Mouse (Mus musculus) stomach, embryonic 14.5 days (tissue): Measurements from ENCODE around the gene Tcf7l2. TPM values are rescaled to one million over a fixed set of nuclear protein-coding genes. Genes with fewer than 3 reads are reported as not detected.
A peak's percentile ranks its signal among the peaks of the same experiment; 100 is the strongest.

Experiments used
- ATAC-seq: fragments of 200-750 bp; cut with Nextera tagmentation; 2 replicates; pipeline ENCODE4 v1.8.0; 2017; ENCODE audit warnings: low read depth, moderate TSS enrichment; ENCODE audit not compliant: insufficient number of reproducible peaks, insufficient read depth, low FRiP score
- H3K27ac ChIP-seq: fragments of 300-500 bp; sonication (generic); 2 replicates; pipeline ENCODE4 v1.5.1; 2014; ENCODE audit warnings: mild to moderate bottlenecking, low read length, moderate library complexity, mixed read lengths
- H3K27me3 ChIP-seq: fragments of 300-500 bp; sonication (generic); 2 replicates; pipeline ENCODE4 v1.6.1; 2014; ENCODE audit warnings: low read length, control low read depth, mixed read lengths; ENCODE audit not compliant: control insufficient read depth, insufficient read depth
- H3K36me3 ChIP-seq: fragments of 300-500 bp; sonication (generic); 2 replicates; pipeline ENCODE4 v1.6.1; 2014; ENCODE audit warnings: mild to moderate bottlenecking, control low read depth, low read length, moderate library complexity, mixed read lengths; ENCODE audit not compliant: control insufficient read depth, insufficient read depth
- H3K4me1 ChIP-seq: fragments of 300-500 bp; sonication (generic); 2 replicates; pipeline ENCODE4 v1.6.1; 2014; ENCODE audit warnings: low read length, control low read depth, mixed read lengths; ENCODE audit not compliant: control insufficient read depth, insufficient read depth
- H3K4me2 ChIP-seq: fragments of 300-500 bp; sonication (generic); replicated peaks from 2 replicates; pipeline ENCODE4 v1.6.1; 2014; ENCODE audit warnings: low read depth, low read length, control low read depth
- H3K4me3 ChIP-seq: fragments of 300-500 bp; sonication (generic); 2 replicates; pipeline ENCODE4 v1.5.1; 2014; ENCODE audit warnings: low read depth, low read length, control low read depth
- H3K9ac ChIP-seq: fragments of 300-500 bp; sonication (generic); replicated peaks from 2 replicates; pipeline ENCODE4 v1.6.1; 2014; ENCODE audit warnings: low read depth, mild to moderate bottlenecking, control low read depth, low read length, moderate library complexity, mixed read lengths
- H3K9me3 ChIP-seq: fragments of 300-500 bp; sonication (generic); 2 replicates; pipeline ENCODE4 v1.6.1; 2016; ENCODE audit warnings: low read depth, low read length, control low read depth; ENCODE audit not compliant: control insufficient read depth
- WGBS: fragments of 180-500 bp; shearing (Covaris S2); extraction: QIAGEN DNeasy Blood & Tissue Kit; methylation state at CpG from one replicate; pipeline ENCODE4 v1.1.7; 2014; 5-methylcytosine and 5-hydroxymethylcytosine counted together
- polyA plus RNA-seq: library from polyadenylated mRNA; unstranded; fragments of >200 nt; fragmentation: Nextera tagmentation; extraction: Ambion mirVana; gene quantifications from 2 replicates; pipeline ENCODE4 v1.2.1, GENCODE M21; 2014

Tcf7l2 gene
- polyA plus RNA-seq, 1 experiment from 2014 or later, result 151 TPM

GRCm38 (mm10) chr19:55736016-55736415 lies 5.6 kb upstream of the Tcf7l2 start:
- Histone ChIP-seq H3K27ac (no peak overlapping the region), H3K27me3 (no peaks in the 10 kb centered on the region), H3K4me1 (no peaks in the 10 kb centered on the region; the same call in 1 of the 2 replicates), H3K9me3 (no peaks in the 10 kb centered on the region), H3K4me3 (no peak overlapping the region), H3K9ac (no peak overlapping the region), H3K36me3 (no peaks in the 10 kb centered on the region), H3K4me2 (no peak overlapping the region)
- ATAC-seq, result no peak
- 56% methylated on average over 6 of the region's 6 CpGs for WGBS

GRCm38 (mm10) chr19:55739713-55740112 lies 1.9 kb upstream of the Tcf7l2 start:
- no peaks in the 10 kb centered on the region for H3K9me3 ChIP-seq

DNA sequence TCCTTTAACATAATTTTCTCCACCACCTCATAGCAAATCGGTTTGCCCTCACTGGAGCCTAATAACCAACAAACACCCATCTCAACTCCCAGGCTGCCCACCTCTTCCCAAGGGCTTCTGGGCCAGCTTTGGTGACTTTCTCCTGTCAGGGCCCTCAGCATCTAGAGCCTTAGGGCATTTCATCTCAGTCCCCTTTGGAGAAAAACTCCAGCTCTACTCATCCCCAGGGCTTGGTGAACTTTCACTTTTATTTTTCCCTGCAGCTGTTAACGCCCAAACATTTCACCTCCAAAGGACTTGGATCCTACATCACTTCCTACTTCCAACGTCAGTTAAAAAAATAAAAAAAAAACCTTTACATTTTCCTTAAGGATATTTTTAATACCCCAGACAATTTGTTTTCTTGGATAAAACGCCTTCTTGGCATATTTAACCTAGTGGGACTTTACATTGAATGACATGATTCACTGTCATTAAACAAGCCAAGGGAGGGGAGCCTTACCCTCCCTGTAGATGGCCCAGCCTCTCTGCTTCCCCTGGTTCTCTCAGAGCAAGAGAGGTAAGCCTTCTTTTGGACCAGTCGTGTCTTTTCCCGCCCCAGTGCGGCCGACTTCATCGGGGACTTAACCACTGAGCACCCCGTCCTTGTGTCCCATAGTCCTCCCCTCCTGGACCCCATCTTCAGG lies 724 bp upstream of the Tcf7l2 start:
- peak overlapping the region; percentile 93 for H3K4me3 ChIP-seq
- H3K27ac ChIP-seq, result peak overlapping the region; percentile 99
- H3K9ac ChIP-seq, result peak overlapping the region; percentile 18; the same call in 1 of the 2 replicates
- H3K4me2 ChIP-seq, result peak overlapping the region; percentile 44
- 5% methylated on average over 10 of the region's 10 CpGs for WGBS
- no peaks in the 10 kb centered on the region for H3K36me3 ChIP-seq
- H3K9me3 ChIP-seq, result no peaks in the 10 kb centered on the region
- no peaks in the 10 kb centered on the region for H3K27me3 ChIP-seq
- no peak; the same call in 1 of the 2 replicates for ATAC-seq
- peaks cover 11% of the 10 kb centered on the region for H3K4me1 ChIP-seq

More at GRCm38 (mm10) chr19:55739713-55740112, 1.9 kb upstream of the Tcf7l2 start:
- Histone ChIP-seq H3K9ac (no peak overlapping the region), H3K4me2 (no peak overlapping the region), H3K4me1 (peaks cover 1% of the 10 kb centered on the region), H3K27ac (no peak overlapping the region), H3K27me3 (no peaks in the 10 kb centered on the region), H3K36me3 (no peaks in the 10 kb centered on the region), H3K4me3 (no peak overlapping the region)
- WGBS, result 34% methylated on average over 4 of the region's 4 CpGs
- ATAC-seq, result no peak

DNA sequence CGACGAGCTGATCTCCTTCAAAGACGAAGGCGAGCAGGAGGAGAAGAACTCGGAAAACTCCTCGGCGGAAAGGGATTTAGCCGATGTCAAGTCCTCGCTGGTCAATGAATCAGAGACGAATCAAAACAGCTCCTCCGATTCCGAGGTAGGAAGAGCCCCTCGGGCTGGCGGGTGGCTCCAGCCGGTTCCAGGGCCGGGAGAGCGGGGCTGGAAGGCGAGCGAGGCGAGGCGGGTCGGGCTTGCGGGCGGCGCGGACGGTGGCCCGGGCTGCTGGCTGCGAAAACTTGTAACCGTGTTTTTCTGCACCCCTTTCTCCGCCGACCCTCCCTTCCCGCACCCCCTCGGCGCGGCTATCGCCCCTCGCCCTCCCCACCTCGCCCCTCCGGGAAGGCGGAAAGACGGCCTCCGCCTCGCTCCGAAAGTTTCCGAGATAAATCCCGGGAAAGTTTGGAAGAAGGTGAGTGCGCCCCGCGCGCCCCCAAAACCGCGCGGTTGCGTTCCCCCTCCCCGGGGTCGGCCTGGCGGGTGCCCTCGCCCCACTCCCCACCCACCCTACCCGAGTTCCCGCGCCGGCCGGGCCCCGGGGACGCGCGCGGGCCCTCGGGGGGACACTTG lies 873 bp downstream of the Tcf7l2 start:
- H3K4me1 ChIP-seq, result peaks cover 27% of the 10 kb centered on the region
- WGBS, result under 1% methylated on average over 67 of the region's 70 CpGs
- no peak for ATAC-seq

GRCm38 (mm10) chr19:55743001-55743556 lies 1.5 kb downstream of the Tcf7l2 start:
- peaks cover 33% of the 10 kb centered on the region for H3K4me1 ChIP-seq
- no peaks in the 10 kb centered on the region for H3K9me3 ChIP-seq
- H3K9ac ChIP-seq, result peak overlapping the region; percentile 98
- ATAC-seq, result no peak
- no peaks in the 10 kb centered on the region for H3K27me3 ChIP-seq
- H3K4me3 ChIP-seq, result peak overlapping the region; percentile 93
- H3K27ac ChIP-seq, result peak overlapping the region; percentile 99
- H3K4me2 ChIP-seq, result peak overlapping the region; percentile 92
- WGBS, result under 1% methylated on average over 33 of the region's 38 CpGs
- no peaks in the 10 kb centered on the region for H3K36me3 ChIP-seq

More for the DNA sequence above, 873 bp downstream of the Tcf7l2 start:
- no peaks in the 10 kb centered on the region for H3K36me3 ChIP-seq
- H3K27me3 ChIP-seq, result no peaks in the 10 kb centered on the region
- H3K27ac ChIP-seq, result peak overlapping the region; percentile 99
- H3K9me3 ChIP-seq, result no peaks in the 10 kb centered on the region
- peak overlapping the region; percentile 98 for H3K9ac ChIP-seq
- H3K4me2 ChIP-seq, result peak overlapping the region; percentile 44
- peak overlapping the region; percentile 93 for H3K4me3 ChIP-seq

GRCm38 (mm10) chr19:55743557-55744441 lies 2.2 kb downstream of the Tcf7l2 start:
- Histone ChIP-seq H3K4me3 (peak overlapping the region; percentile 93), H3K4me1 (peaks cover 40% of the 10 kb centered on the region), H3K9ac (peak overlapping the region; percentile 98), H3K9me3 (no peaks in the 10 kb centered on the region), H3K36me3 (no peaks in the 10 kb centered on the region), H3K27ac (peak overlapping the region; percentile 99), H3K4me2 (peak overlapping the region; percentile 92), H3K27me3 (no peaks in the 10 kb centered on the region)
- WGBS, result under 1% methylated on average over 47 of the region's 47 CpGs
- peak; percentile 34; the same call in 1 of the 2 replicates for ATAC-seq

DNA sequence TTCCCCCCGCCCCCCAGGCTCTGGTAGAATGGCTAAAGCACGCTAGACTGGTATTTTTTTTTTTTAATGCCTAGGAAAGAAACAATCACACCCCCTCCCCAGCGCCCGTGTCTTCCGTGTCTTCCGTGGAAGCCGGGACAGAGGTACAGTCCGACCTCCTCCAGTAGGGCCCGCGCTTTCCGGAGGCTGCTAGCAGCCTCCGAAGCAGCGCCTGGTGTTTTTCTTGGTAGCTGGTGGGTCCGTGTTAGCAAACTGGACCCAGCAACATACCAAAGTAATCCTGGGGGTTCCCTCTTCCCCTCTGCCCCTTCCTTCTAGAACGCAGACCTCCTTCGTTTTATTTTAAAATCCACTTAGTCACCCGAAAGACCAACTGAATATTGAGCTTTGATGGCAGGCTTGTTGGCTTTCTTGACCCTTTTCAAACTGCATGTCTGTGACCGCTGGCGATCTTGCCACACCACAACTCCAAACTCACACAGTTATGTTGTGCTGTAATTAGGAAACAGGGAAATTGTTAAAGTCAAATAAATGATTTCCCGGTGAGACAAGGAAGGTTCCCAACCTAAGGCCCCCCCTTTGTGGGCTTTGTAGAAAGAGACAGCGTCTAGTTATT lies 3.1 kb downstream of the Tcf7l2 start:
- Histone ChIP-seq H3K27ac (peak overlapping the region; percentile 99), H3K9me3 (no peaks in the 10 kb centered on the region), H3K4me3 (peak overlapping the region; percentile 93), H3K36me3 (no peaks in the 10 kb centered on the region), H3K4me1 (peaks cover 49% of the 10 kb centered on the region), H3K9ac (peak overlapping the region; percentile 98), H3K27me3 (no peaks in the 10 kb centered on the region), H3K4me2 (peak overlapping the region; percentile 92)
- 3% methylated on average over 21 of the region's 21 CpGs for WGBS
- no peak for ATAC-seq
